ENCODE assay signal across 17 mouse cellular contexts in the genomic region with DNA sequence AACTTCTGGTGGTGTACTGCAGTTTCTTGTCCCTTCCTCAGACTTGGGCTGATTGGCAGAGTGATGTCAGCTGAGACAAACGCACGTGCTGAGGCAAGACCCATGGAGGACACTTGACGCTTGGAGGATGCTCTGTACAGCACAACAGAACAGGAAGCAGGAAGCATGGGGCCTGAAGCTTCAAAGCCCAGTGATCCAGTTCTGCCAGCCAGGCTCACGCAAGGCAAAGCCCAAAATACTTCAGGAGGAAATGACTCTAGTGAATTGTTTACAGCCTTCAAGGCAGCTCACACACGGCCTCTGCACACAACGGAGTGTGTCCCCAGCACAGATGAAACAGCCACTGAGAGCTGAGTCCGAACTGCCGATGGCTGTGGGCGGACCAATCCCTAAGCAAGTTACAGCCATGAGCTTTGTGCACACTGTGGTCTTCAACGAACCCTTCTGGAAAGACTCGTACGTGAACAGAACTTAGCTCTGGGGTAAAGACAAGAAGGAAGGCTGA.
DNase-seq lines count a peak whose midpoint lies in the region.
"Had no signal": no experiment of that assay in that cellular context is flagged by ENCODE, and none has a peak within 500 bp of the region (broad histone marks: within the 10 kb centered on the region; RNA-seq: fewer than 3 reads in every experiment).

No protein-coding gene starts in this region.

- peak; percentile 29 for DNase-seq in kidney, postnatal 14 days
- DNase-seq in kidney, postnatal 4 days, result no peak
- DNase-seq in lung, postnatal 10 days, result peak; percentile 36
- DNase-seq in lung, postnatal 14 days, result no peak
- DNase-seq in ES-CJ7 (ENCODE audit: low read depth, low spot score) (peak; percentile 25), ZHBTc4 (ENCODE audit: low read depth, low spot score) (peak; percentile 47)
- DNase-seq in urinary bladder, postnatal 14 days (ENCODE audit: low spot score), result no peak
- DNase-seq: adrenal gland, postnatal 14 days; cerebellum, adult 11 months; cerebellum, adult 9-10 months; cerebellum, postnatal 36 days; gastrocnemius, postnatal 10 days; left cerebral cortex, postnatal 4 days; liver, embryonic 13.5 days; midbrain, embryonic 14.5 days; retina, postnatal 1 day; right cerebral cortex, postnatal 14 days had no signal

Comparison
In these comparisons a context has a peak if more than half of its experiments do, and no peak if none do; other contexts are left out.
1. DNase-seq: peak in kidney, postnatal 14 days (single experiment), lung, postnatal 10 days (single experiment), ES-CJ7 (single experiment) and ZHBTc4 (single experiment); none in kidney, postnatal 4 days (0 of 2), lung, postnatal 14 days (single experiment) and urinary bladder, postnatal 14 days (single experiment).